Mouse (Mus musculus) liver, adult 2 months (tissue): ENCODE measurements around the gene Prickle2. TPM values are rescaled to one million over a fixed set of nuclear protein-coding genes. Genes with fewer than 3 reads are reported as not detected.
A peak's percentile ranks its signal among the peaks of the same experiment; 100 is the strongest.

Source experiments
- DNase-seq: peaks from one replicate; pipeline ENCODE4 v3.0.0-alpha.2; 2011; ENCODE audit warnings: low read depth, low spot score; ENCODE audit errors: extremely low read depth
- H3K27ac ChIP-seq: fragments of 200-500 bp; replicated peaks from 2 replicates; pipeline ENCODE4 v1.5.1; 2012; ENCODE audit warnings: low read depth, mild to moderate bottlenecking, control low read depth, inconsistent platforms, low read length; ENCODE audit not compliant: insufficient read depth
- H3K27me3 ChIP-seq: fragments of 200-500 bp; 2 replicates; pipeline ENCODE4 v1.6.1; 2012; ENCODE audit warnings: mild to moderate bottlenecking, moderate library complexity, low read length, inconsistent platforms; ENCODE audit not compliant: control insufficient read depth, insufficient read depth
- H3K36me3 ChIP-seq: fragments of 200-500 bp; 2 replicates; pipeline ENCODE4 v1.6.1; 2012; ENCODE audit warnings: low read length, inconsistent platforms; ENCODE audit not compliant: control insufficient read depth, insufficient read depth
- H3K4me1 ChIP-seq: fragments of 200-500 bp; 2 replicates; pipeline ENCODE4 v1.6.1; 2011; ENCODE audit warnings: low read length; ENCODE audit not compliant: control insufficient read depth, insufficient read depth
- H3K4me3 ChIP-seq: fragments of 200-500 bp; 2 replicates; pipeline ENCODE4 v1.5.1; 2011; ENCODE audit warnings: low read depth, mild to moderate bottlenecking, control low read depth, low read length, moderate library complexity; ENCODE audit not compliant: insufficient read depth
- H3K79me2 ChIP-seq: fragments of 200-500 bp; 2 replicates; pipeline ENCODE4 v1.6.1; 2012; ENCODE audit warnings: inconsistent platforms, mild to moderate bottlenecking, low read length, moderate library complexity; ENCODE audit not compliant: control insufficient read depth, insufficient read depth
- H3K9ac ChIP-seq: fragments of 200-500 bp; 2 replicates; pipeline ENCODE4 v1.6.1; 2012; ENCODE audit warnings: low read depth, mild to moderate bottlenecking, control low read depth, inconsistent platforms, low read length
- CTCF ChIP-seq: fragments of 200-500 bp; IDR thresholded peaks from 2 replicates; pipeline ENCODE4 v1.5.1; 2011; ENCODE audit warnings: low read depth, low read length, control low read depth
- POLR2A ChIP-seq: fragments of 200-500 bp; IDR thresholded peaks from 2 replicates; pipeline ENCODE4 v1.6.1; 2011; ENCODE audit warnings: low read length, control low read depth; ENCODE audit not compliant: insufficient read depth; ENCODE audit errors: extremely low read depth
- WGBS: fragments of 180-500 bp; shearing (Covaris S2); methylation state at CpG from one replicate; pipeline ENCODE4 v1.1.7; 2018; 5-methylcytosine and 5-hydroxymethylcytosine counted together
- polyA plus RNA-seq: library from polyadenylated mRNA; depleted of rRNA; stranded (reverse); fragments of >200 nt; gene quantifications from 2 replicates; pipeline ENCODE4 v1.2.3, GENCODE M21; 2012
- total RNA-seq: library from RNA; depleted of rRNA; stranded (reverse); fragments of >200 nt; gene quantifications from 2 replicates; pipeline ENCODE4 v1.2.3, GENCODE M21; 2014

Prickle2 gene
- total and polyA plus RNA-seq, 2 experiments: 0.42 to 1.1 TPM

- 60% methylated on average over 8 of the region's 8 CpGs for WGBS
- no peak for DNase-seq
- H3K9ac ChIP-seq: no peak overlapping the region
- no peaks in the 10 kb centered on the region for H3K79me2 ChIP-seq
- no peaks in the 10 kb centered on the region for H3K4me1 ChIP-seq
- H3K27me3 ChIP-seq: no peaks in the 10 kb centered on the region
- H3K36me3 ChIP-seq: no peaks in the 10 kb centered on the region
- TF ChIP-seq CTCF (no peak), POLR2A (no peak)
- no peak overlapping the region for H3K27ac ChIP-seq
- no peak overlapping the region for H3K4me3 ChIP-seq
Measured at GRCm38 (mm10) chr6:92533306-92534063, 172.5 kb downstream of the Prickle2 start.

- Histone ChIP-seq H3K27me3 (no peaks in the 10 kb centered on the region), H3K79me2 (no peaks in the 10 kb centered on the region), H3K36me3 (no peaks in the 10 kb centered on the region), H3K27ac (no peak overlapping the region), H3K4me3 (no peak overlapping the region), H3K4me1 (no peaks in the 10 kb centered on the region), H3K9ac (no peak overlapping the region)
- DNase-seq: no peak
- TF ChIP-seq CTCF: no peak
- TF ChIP-seq POLR2A: no peak
- WGBS: 77% methylated on average over 3 of the region's 3 CpGs
Measured at GRCm38 (mm10) chr6:92532896-92533295, 173.1 kb downstream of the Prickle2 start.

GRCm38 (mm10) chr6:92532331-92532730 is 173.6 kb downstream of the Prickle2 start:
- Histone ChIP-seq H3K27ac (no peak overlapping the region), H3K4me3 (no peak overlapping the region), H3K4me1 (no peaks in the 10 kb centered on the region), H3K9ac (no peak overlapping the region), H3K36me3 (no peaks in the 10 kb centered on the region), H3K79me2 (no peaks in the 10 kb centered on the region), H3K27me3 (no peaks in the 10 kb centered on the region)
- 77% methylated on average over 6 of the region's 6 CpGs for WGBS
- DNase-seq: no peak
- TF ChIP-seq CTCF: no peak
- TF ChIP-seq POLR2A: no peak

- no peak for DNase-seq
Measured at GRCm38 (mm10) chr6:92526212-92526611, 179.7 kb downstream of the Prickle2 start.

GRCm38 (mm10) chr6:92525646-92526045 is 180.3 kb downstream of the Prickle2 start:
- Histone ChIP-seq H3K27me3 (no peaks in the 10 kb centered on the region), H3K4me3 (no peak overlapping the region), H3K4me1 (no peaks in the 10 kb centered on the region), H3K79me2 (no peaks in the 10 kb centered on the region), H3K9ac (no peak overlapping the region), H3K36me3 (no peaks in the 10 kb centered on the region), H3K27ac (no peak overlapping the region)
- TF ChIP-seq CTCF (no peak), POLR2A (no peak)
- 91% methylated on average over 2 of the region's 2 CpGs for WGBS
- DNase-seq: no peak

More at GRCm38 (mm10) chr6:92526212-92526611, 179.7 kb downstream of the Prickle2 start:
- Histone ChIP-seq H3K4me1 (no peaks in the 10 kb centered on the region), H3K9ac (no peak overlapping the region), H3K36me3 (no peaks in the 10 kb centered on the region), H3K4me3 (no peak overlapping the region), H3K27me3 (no peaks in the 10 kb centered on the region), H3K27ac (no peak overlapping the region), H3K79me2 (no peaks in the 10 kb centered on the region)
- 71% methylated on average over 3 of the region's 3 CpGs for WGBS
- TF ChIP-seq CTCF (no peak), POLR2A (no peak)

GRCm38 (mm10) chr6:92521526-92522075 is 184.4 kb downstream of the Prickle2 start:
- 55% methylated on average over 7 of the region's 7 CpGs for WGBS
- no peak overlapping the region for H3K4me3 ChIP-seq
- no peak overlapping the region for H3K9ac ChIP-seq
- TF ChIP-seq CTCF (no peak), POLR2A (no peak)
- no peaks in the 10 kb centered on the region for H3K79me2 ChIP-seq
- H3K4me1 ChIP-seq: no peaks in the 10 kb centered on the region
- no peaks in the 10 kb centered on the region for H3K36me3 ChIP-seq
- no peak overlapping the region for H3K27ac ChIP-seq
- peak; percentile 23 for DNase-seq
- no peaks in the 10 kb centered on the region for H3K27me3 ChIP-seq
